Mouse (Mus musculus): ENCODE results near the gene Armc7. TPM values are rescaled to one million over a fixed set of nuclear protein-coding genes. Genes with fewer than 3 reads are reported as not detected.
"Not testable (repeated sequence)": the region's sequence is repeated elsewhere in the genome, so short reads cannot be mapped to it uniquely, and the experiment has no call there.

The Armc7 gene
- total RNA-seq, 1 experiment from 2014 or later: 52.8 TPM

- ATAC-seq (ENCODE audit: extremely low read depth, insufficient number of reproducible peaks, low FRiP score, poor library complexity, severe bottlenecking): no peak
These were observed 23.1 kb upstream of the Armc7 start for GRCm38 (mm10) chr11:115452281-115452860.

GRCm38 (mm10) chr11:115453306-115453705, 22.2 kb upstream of the Armc7 start:
- ATAC-seq (ENCODE audit: extremely low read depth, insufficient number of reproducible peaks, low FRiP score, poor library complexity, severe bottlenecking): no peak

DNA sequence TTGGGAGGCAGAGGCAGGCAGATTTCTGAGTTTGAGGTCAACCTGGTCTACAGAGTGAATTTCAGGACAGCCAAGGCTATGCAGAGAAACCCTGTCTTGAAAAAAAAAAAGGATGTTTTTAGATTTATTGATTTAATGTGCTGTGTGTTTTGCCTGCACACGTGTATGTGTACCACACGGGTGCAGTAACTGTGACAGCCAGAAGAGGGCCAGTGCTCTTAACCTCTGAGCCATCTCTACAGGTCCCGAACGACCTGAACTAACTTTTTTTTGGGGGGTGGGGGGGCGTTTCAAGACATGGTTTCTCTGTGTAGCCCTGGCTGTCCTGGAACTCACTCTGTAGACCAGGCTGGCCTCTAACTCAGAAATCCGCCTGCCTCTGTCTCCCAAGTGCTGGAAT, 20.6 kb upstream of the Armc7 start:
- not testable (repeated sequence) for ATAC-seq (ENCODE audit: extremely low read depth, insufficient number of reproducible peaks, low FRiP score, poor library complexity, severe bottlenecking)

GRCm38 (mm10) chr11:115455619-115456018, 19.8 kb upstream of the Armc7 start:
- ATAC-seq (ENCODE audit: extremely low read depth, insufficient number of reproducible peaks, low FRiP score, poor library complexity, severe bottlenecking): no peak

DNA sequence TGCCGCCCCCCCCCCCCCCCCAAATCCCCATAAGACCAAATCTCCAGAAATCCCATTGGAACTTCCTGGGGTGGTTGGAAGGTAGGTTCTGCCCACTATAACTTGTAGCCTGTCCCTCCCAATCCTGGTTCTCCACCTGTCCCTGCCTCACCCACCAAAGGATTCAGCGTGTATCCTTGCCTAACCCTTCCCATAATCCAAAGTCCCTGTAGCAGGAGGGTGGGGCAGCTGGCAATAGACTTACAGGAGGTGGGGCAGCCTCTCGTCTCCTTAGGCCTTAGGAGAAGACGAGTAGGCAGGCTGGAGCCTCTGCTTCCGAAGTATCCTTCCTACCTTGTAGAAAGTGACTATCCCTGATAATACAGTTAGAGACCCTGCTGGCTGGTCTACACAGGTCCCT, 19.3 kb upstream of the Armc7 start:
- no peak for ATAC-seq (ENCODE audit: extremely low read depth, insufficient number of reproducible peaks, low FRiP score, poor library complexity, severe bottlenecking)

DNA sequence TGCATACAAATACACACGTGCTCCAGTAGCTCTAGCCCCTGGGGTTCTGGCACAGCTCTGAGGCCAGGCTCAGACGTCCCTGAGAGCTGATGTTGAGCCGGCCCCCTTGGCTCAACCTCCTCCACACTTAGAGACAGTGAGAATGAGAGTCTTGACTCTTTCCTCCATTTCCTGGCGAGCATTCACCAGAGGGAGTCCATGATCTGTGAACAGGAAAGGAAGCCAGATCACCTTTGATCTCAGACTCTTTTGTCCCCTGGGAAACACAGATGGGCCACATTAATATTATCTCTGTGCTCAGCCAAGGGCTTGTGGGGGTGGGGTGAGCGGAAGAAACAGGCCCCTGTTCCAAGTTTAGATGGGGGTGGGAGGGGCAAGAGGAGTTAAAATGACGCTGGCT, 18.1 kb upstream of the Armc7 start:
- ATAC-seq (ENCODE audit: extremely low read depth, insufficient number of reproducible peaks, low FRiP score, poor library complexity, severe bottlenecking): no peak

- no peak for ATAC-seq (ENCODE audit: extremely low read depth, insufficient number of reproducible peaks, low FRiP score, poor library complexity, severe bottlenecking)
These were observed 14.5 kb upstream of the Armc7 start for GRCm38 (mm10) chr11:115460976-115461375.

DNA sequence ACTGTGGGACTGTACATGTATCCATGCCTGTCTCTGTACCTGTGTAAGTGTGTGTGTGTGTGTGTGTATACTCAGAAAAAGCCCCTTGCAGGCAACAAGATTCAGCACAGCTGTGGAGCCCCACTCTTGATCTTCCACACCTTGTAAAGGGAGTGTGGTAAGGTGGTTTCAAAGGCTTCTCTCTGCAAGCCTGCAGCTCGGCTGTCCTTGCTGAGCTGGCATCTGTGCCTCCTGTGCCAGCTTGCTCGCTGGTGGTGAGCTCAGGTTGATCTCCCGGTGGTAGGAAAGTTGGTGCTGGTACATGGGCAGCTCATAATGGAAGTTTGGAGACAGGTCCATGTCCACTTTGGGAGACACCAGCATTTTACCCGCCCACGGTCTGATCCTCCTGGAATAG, 13.6 kb upstream of the Armc7 start:
- ATAC-seq (ENCODE audit: extremely low read depth, insufficient number of reproducible peaks, low FRiP score, poor library complexity, severe bottlenecking): no peak

DNA sequence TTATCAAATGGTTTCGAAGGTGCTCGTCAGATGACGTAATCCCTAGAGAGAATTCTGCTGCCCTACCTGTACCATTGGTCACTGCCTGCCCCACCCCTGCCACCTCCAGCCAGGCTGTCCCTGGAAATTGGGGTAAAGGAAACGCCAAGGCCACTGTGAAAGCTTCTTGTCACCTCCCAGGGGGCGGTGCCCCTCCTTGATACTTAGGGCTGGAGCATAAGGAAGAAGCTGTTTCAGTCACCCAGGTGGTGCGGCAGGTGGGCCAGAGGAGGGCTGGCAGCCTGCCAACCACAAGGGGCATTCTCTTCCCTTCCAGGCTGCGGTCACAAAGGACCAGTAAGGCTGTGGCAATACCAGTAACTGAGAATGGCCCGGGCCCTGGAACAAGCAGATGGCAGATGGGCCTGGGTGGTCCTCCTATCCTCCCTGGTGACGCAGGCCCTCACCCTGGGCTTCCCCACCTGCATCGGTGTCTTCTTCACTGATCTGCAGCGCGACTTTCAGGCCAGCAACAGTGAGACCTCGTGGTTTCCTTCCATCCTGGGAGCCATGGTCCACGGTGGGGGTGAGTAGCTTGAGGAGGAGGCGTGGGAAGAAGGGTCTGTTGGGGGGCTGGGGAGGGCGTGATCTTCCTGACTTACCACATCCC, 13.1 kb upstream of the Armc7 start, which contains the start of gene Slc16a5:
Slc16a5 (plus strand) TSS at position 232 of the 649 bp plus-strand sequence.
- ATAC-seq (ENCODE audit: extremely low read depth, insufficient number of reproducible peaks, low FRiP score, poor library complexity, severe bottlenecking): 0 out of 2 replicates have a peak, but pooled peaks have one; percentile 10

DNA sequence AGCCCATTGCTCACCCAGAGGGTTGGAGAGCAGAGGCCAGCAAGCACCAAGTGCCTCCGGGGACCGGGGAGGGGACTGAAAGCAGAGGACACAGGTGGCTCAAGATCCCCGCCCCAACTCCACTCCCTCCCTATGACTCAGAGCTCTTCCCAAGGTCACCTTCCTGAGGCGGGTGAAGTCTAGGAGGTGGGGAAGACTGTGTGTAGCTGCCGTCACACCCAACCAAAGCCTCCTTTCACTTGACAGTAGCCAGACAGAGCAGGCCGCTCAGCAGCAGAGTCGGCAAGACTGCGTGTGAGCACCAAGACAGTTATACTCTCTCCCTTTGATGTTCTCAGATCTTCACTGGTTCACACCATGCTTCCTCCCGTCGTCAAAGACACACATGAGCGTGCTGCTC, 12.1 kb upstream of the Armc7 start:
- no peak for ATAC-seq (ENCODE audit: extremely low read depth, insufficient number of reproducible peaks, low FRiP score, poor library complexity, severe bottlenecking)

- ATAC-seq (ENCODE audit: extremely low read depth, insufficient number of reproducible peaks, low FRiP score, poor library complexity, severe bottlenecking): no peak
These were observed 10.6 kb upstream of the Armc7 start for GRCm38 (mm10) chr11:115464851-115465250.

GRCm38 (mm10) chr11:115467217-115467618, 8.2 kb upstream of the Armc7 start:
- no peak for ATAC-seq (ENCODE audit: extremely low read depth, insufficient number of reproducible peaks, low FRiP score, poor library complexity, severe bottlenecking)

GRCm38 (mm10) chr11:115472183-115472582, 3.3 kb upstream of the Armc7 start:
- no peak for ATAC-seq (ENCODE audit: extremely low read depth, insufficient number of reproducible peaks, low FRiP score, poor library complexity, severe bottlenecking)

- peak; percentile 63 for ATAC-seq (ENCODE audit: extremely low read depth, insufficient number of reproducible peaks, low FRiP score, poor library complexity, severe bottlenecking)
These were observed 1.7 kb upstream of the Armc7 start for GRCm38 (mm10) chr11:115473626-115474275.

- ATAC-seq (ENCODE audit: extremely low read depth, insufficient number of reproducible peaks, low FRiP score, poor library complexity, severe bottlenecking): no peak
These were observed 331 bp downstream of the Armc7 start for GRCm38 (mm10) chr11:115475758-115476237.

DNA sequence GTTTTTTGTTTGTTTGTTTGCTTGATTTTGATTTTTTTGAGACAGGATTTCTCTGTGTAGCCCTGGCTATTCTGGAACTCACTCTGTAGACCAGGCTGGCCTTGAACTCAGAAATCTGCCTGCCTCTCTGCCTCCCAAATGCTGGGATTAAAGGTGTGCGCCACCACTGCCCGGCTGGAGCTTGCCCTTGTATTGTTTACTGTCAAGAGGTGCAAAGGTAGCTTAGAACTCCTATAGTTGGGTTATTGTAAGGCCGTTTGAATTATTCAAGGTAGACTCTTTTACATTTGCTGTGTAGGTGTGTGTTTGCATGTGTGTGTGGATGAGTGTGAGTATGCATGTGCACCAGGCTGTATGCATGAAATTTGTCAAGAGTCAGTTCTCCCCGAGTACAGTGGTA, 1.2 kb downstream of the Armc7 start:
- ATAC-seq (ENCODE audit: extremely low read depth, insufficient number of reproducible peaks, low FRiP score, poor library complexity, severe bottlenecking): not testable (repeated sequence)

GRCm38 (mm10) chr11:115477388-115477787, 1.9 kb downstream of the Armc7 start:
- peak; percentile 63 for ATAC-seq (ENCODE audit: extremely low read depth, insufficient number of reproducible peaks, low FRiP score, poor library complexity, severe bottlenecking)

DNA sequence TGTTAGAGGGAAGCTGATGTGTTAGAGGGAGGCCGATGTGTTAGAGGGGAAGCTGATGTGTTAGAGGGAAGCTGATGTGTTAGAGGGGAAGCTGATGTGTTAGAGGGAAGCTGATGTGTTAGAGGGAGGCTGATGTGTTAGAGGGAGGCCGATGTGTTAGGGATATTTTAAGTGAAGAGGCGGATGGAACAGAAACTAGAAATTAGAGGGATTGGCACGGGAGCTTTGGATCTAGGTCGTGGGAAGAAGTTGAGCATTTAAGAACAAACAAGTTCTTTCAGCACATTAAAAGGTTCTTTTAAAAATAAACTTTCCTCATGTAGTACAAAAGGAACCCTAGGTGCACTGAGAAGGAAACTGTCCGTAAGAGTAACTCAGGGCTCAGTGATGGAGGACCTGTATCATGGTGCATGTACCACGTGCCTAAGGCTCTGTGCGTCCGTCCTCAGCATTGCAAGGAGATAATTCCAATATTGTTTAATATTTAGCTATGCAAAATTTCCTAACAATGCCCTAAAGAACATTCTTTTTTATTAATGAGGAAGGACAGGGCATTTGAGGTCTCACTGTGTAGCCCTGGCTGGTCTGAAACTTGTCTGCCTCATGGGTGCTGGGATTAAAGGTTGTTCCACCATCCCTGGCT, 3.0 kb downstream of the Armc7 start:
- no peak for ATAC-seq (ENCODE audit: extremely low read depth, insufficient number of reproducible peaks, low FRiP score, poor library complexity, severe bottlenecking)

DNA sequence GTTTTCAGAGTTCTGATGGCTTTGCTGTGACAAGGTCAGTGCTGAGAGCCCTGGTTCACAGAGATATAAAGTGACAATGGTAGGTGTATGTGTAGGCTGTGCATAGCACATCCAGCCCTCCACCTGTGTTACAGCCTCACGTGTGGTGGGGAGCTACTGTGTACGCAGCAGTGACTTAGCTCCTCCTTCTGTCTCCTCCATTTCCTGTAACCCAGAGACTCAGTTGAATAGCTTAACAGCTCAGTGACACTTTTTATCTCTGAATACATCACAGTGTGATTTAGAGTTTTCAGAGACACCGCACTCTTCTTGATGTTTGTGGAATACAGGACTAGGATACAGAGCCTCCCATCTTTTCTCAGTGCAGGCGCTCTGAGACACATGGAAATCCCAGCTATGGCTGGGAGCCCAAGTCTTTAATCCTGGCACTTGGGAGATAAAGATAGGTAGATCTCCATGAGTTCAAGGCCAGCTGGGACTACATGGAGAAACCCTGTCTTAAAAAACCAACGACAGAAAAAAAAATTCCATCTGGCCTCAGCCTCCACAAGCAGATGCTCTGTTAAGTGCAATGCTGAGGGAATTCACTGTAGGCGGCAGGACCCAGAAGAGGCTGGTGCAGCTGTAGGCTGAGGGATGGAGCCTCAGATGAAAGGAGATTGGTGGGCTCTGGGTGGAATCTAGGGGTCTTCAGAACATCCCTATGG, 6.2 kb downstream of the Armc7 start:
- ATAC-seq (ENCODE audit: extremely low read depth, insufficient number of reproducible peaks, low FRiP score, poor library complexity, severe bottlenecking): no peak
